Mouse (Mus musculus) embryo, embryonic 11.5 days (tissue): ENCODE measurements around the gene Gm7970.
"Not testable (repeated sequence)": the region's sequence is repeated elsewhere in the genome, so short reads cannot be mapped to it uniquely, and the experiment has no call there.

Experiments used
- DNase-seq: peaks from one replicate; pipeline ENCODE4 v3.0.0-alpha.2; 2012; ENCODE audit warnings: low read depth, low spot score

The Gm7970 gene

GRCm38 (mm10) chr14:41555483-41555882 lies at the start of gene Gm7970:
Gene Gm7970 (minus strand): TSS chr14:41555583.
- not testable (repeated sequence) for DNase-seq

- DNase-seq = not testable (repeated sequence)
Observed at GRCm38 (mm10) chr14:41600935-41601334, 45.6 kb upstream of the Gm7970 start.

- DNase-seq = not testable (repeated sequence)
Observed at GRCm38 (mm10) chr14:41586346-41586745, 31.0 kb upstream of the Gm7970 start.

GRCm38 (mm10) chr14:41572911-41573310 lies 17.5 kb upstream of the Gm7970 start, which contains the start of gene 1700049E17Rik2:
Gene 1700049E17Rik2 (plus strand): TSS chr14:41573211.
- DNase-seq = not testable (repeated sequence)

GRCm38 (mm10) chr14:41524695-41525094 lies 30.7 kb downstream of the Gm7970 start:
- not testable (repeated sequence) for DNase-seq

- DNase-seq = not testable (repeated sequence)
Observed at GRCm38 (mm10) chr14:41520683-41521082, 34.7 kb downstream of the Gm7970 start.
